Mouse (Mus musculus): ENCODE results near the gene Gnai3. TPM values are rescaled to one million over a fixed set of nuclear protein-coding genes. Genes with fewer than 3 reads are reported as not detected.

The Gnai3 gene
- total and polyA plus RNA-seq, 3 experiments = 54.1 to 145 (median 78.7) TPM

DNA sequence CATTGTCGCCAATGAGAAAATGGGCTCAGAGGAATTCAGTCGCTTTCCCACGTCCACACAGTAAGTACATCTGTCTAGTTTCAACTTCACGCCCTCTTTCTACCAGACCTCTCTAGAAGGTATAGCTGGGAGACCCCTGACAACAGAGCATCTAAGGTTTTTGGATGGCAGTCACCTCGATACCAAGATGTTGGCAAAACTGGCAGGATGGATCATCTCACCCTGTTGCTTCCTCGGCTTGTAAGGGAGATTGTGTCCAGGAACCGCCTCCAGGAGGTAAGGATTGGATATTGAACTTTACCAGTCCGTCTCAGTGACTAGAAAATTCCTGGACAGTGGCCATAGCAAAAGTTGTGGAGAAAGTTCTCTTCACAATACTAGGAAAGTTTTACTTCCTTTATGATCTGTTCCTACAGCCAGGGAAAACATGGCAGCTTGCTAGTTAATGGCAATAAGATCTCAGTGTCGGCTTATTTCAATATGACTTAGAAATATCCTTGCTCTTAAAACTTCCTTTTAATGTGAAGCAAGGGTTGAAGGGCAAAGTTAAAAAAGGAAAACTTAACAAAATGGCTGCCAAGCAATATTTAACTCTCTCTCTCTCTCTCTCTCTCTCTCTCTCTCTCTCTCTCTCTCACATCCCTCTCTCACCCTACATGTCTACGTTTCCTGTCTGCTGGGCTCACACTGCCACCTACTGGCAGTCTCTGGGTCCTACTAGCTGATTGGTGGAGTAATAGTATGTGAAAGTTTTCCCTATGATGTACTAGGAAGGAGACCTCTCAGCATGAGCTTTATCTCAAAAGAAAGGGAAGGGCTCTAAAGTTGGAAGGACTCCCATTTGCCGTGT lies 1.7 kb upstream of the Gnai3 start:
- peaks cover 0 to 25% of the 10 kb centered on the region in 2 experiments; a peak in 2 of 4 replicates for H3K4me1 ChIP-seq (ENCODE audit: control insufficient read depth in 1 of 2, insufficient read depth in 2 of 2)

DNA sequence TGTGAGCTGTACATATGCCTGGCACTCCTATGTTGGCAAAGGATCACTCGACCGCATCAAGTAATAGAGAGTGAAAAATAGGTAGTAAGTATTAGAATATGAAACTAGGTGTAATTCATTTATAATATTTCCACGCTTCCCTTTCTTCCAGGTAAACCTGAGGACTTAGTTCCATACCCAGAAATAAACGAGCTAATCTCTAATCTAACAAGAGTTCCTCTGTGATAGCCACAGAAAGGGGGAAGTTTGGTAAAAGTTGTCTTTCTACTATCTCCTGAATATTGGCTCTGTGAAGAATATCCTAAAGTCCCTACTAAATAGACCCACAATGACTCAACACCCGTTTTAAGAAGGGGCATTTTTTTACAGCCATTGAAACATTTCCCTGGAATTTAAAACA lies 725 bp upstream of the Gnai3 start:
- peaks cover 0 to 25% of the 10 kb centered on the region in 2 experiments; a peak in 2 of 4 replicates for H3K4me1 ChIP-seq (ENCODE audit: control insufficient read depth in 1 of 2, insufficient read depth in 2 of 2)
- peaks cover 32% of the 10 kb centered on the region for H3K79me2 ChIP-seq (replicated peaks; ENCODE audit: control insufficient read depth, extremely low read depth, insufficient read depth, poor library complexity, severe bottlenecking)
- peaks cover 0 to 37% of the 10 kb centered on the region in 2 experiments for H3K36me3 ChIP-seq (replicated peaks in 1 of 2; ENCODE audit: control insufficient read depth in 1 of 2, insufficient read depth in 1 of 2, low read length in 1 of 2)
- dilution Hi-C loops (cut with MboI; ENCODE audit: extremely low pct_ligation_motif_present, extremely low pct_unique_long_range_greater_than_20kb, low sequenced_read_pairs) (no loop called here), in situ Hi-C loops (cut with MboI; ENCODE audit: low pct_ligation_motif_present, low pct_unique_long_range_greater_than_20kb, low sequenced_read_pairs) (loop anchor here (5.0 to 10.0 kb wide), 2 partner anchors 64 to 212 kb away; partner anchors contain the start of gene Gstm7)
- H3K27ac ChIP-seq (ENCODE audit: insufficient read depth, low read depth) = no peak overlapping the region
- peak overlapping the region; percentile 90 for H3K9ac ChIP-seq (ENCODE audit: insufficient read depth, low read depth)
- peak overlapping the region; percentile 76 to 98 (median 94) for H3K4me3 ChIP-seq (replicated peaks in 1 of 3; ENCODE audit: low read depth in 2 of 3, low read length in 2 of 3, poor library complexity in 1 of 3)
- peak overlapping the region; percentile 96 for H3K4me2 ChIP-seq (ENCODE audit: insufficient read depth, low read depth, poor library complexity, severe bottlenecking)
- no peak for DNase-seq (ENCODE audit: extremely low read depth)
- H3K9me3 ChIP-seq (replicated peaks; ENCODE audit: low read length) = no peaks in the 10 kb centered on the region
- H3K27me3 ChIP-seq (replicated peaks) = no peaks in the 10 kb centered on the region
- TF ChIP-seq RCOR1 (conservative IDR thresholded peaks at IDR 0.05; ENCODE audit: low read depth, low read length) (no peak), MYC (IDR thresholded peaks at IDR 0.05; ENCODE audit: low read depth, low read length) (no peak), MXI1 (IDR thresholded peaks at IDR 0.05; ENCODE audit: low read depth, low read length) (no peak), E2F4 (IDR thresholded peaks at IDR 0.05; ENCODE audit: insufficient replicate concordance, low read depth, low read length) (no peak), POLR2A (IDR thresholded peaks at IDR 0.05; ENCODE audit: low read depth, low read length) (no peak), ZMIZ1 (IDR thresholded peaks at IDR 0.05; ENCODE audit: low read depth, low read length) (no peak), SMC3 (IDR thresholded peaks at IDR 0.05; ENCODE audit: low read depth, low read length) (no peak), JUN (IDR thresholded peaks at IDR 0.05; ENCODE audit: insufficient read depth, low read depth, low read length) (no peak), KAT2A (IDR thresholded peaks at IDR 0.05; ENCODE audit: insufficient replicate concordance, low read length) (no peak), EP300 (IDR thresholded peaks at IDR 0.05; ENCODE audit: low read length) (no peak), ZC3H11A (IDR thresholded peaks at IDR 0.05; ENCODE audit: low read depth, low read length) (no peak), ZKSCAN1 (IDR thresholded peaks at IDR 0.05; ENCODE audit: borderline replicate concordance, low read depth, low read length) (no peak), USF2 (conservative IDR thresholded peaks at IDR 0.05; ENCODE audit: low read depth, low read length) (no peak), POLR2AphosphoS2 (IDR thresholded peaks at IDR 0.05; ENCODE audit: low read depth, low read length) (no peak), IRF4 (IDR thresholded peaks at IDR 0.05; ENCODE audit: low read depth, low read length) (no peak), RAD21 (IDR thresholded peaks at IDR 0.05; ENCODE audit: low read depth, low read length) (no peak), PAX5 (IDR thresholded peaks at IDR 0.05; ENCODE audit: low read length) (no peak)

More for the DNA sequence above, 1.7 kb upstream of the Gnai3 start:
- no peaks in the 10 kb centered on the region for H3K9me3 ChIP-seq (replicated peaks; ENCODE audit: low read length)
- H3K4me2 ChIP-seq (ENCODE audit: insufficient read depth, low read depth, poor library complexity, severe bottlenecking) = peak overlapping the region; percentile 96
- dilution Hi-C loops (cut with MboI; ENCODE audit: extremely low pct_ligation_motif_present, extremely low pct_unique_long_range_greater_than_20kb, low sequenced_read_pairs) = no loop called here
- H3K4me3 ChIP-seq (replicated peaks in 1 of 3; ENCODE audit: low read depth in 2 of 3, low read length in 2 of 3, poor library complexity in 1 of 3) = peak overlapping the region; percentile 25 to 39 (median 26)
- no peaks in the 10 kb centered on the region for H3K27me3 ChIP-seq (replicated peaks)
- peak overlapping the region; percentile 90 for H3K9ac ChIP-seq (ENCODE audit: insufficient read depth, low read depth)
- peak overlapping the region; percentile 18; the same call in 1 of the 2 replicates for H3K27ac ChIP-seq (ENCODE audit: insufficient read depth, low read depth)
- peaks cover 26% of the 10 kb centered on the region for H3K79me2 ChIP-seq (replicated peaks; ENCODE audit: control insufficient read depth, extremely low read depth, insufficient read depth, poor library complexity, severe bottlenecking)
- peak; percentile 90 for DNase-seq (ENCODE audit: extremely low read depth)
- TF ChIP-seq ZC3H11A (IDR thresholded peaks at IDR 0.05; ENCODE audit: low read depth, low read length) (peak; percentile 68), ZNF384 (IDR thresholded peaks at IDR 0.05; ENCODE audit: low read depth, low read length) (peak; percentile 13; the same call in 1 of the 2 replicates), UBTF (IDR thresholded peaks at IDR 0.05; ENCODE audit: low read depth, low read length) (no peak), POLR2A (IDR thresholded peaks at IDR 0.05; ENCODE audit: low read depth, low read length) (peak; percentile 34; the same call in 1 of the 2 replicates), JUND (conservative IDR thresholded peaks at IDR 0.05; ENCODE audit: low read depth, low read length) (peak; percentile 99), KAT2A (IDR thresholded peaks at IDR 0.05; ENCODE audit: insufficient replicate concordance, low read length) (no peak), CHD1 (IDR thresholded peaks at IDR 0.05; ENCODE audit: low read depth, low read length) (peak; percentile 30; the same call in 1 of the 2 replicates), SIN3A (IDR thresholded peaks at IDR 0.05; ENCODE audit: low read length) (peak; percentile 89), IRF4 (IDR thresholded peaks at IDR 0.05; ENCODE audit: low read depth, low read length) (peak; percentile 77), EP300 (IDR thresholded peaks at IDR 0.05; ENCODE audit: low read length) (peak; percentile 56), MYC (IDR thresholded peaks at IDR 0.05; ENCODE audit: low read depth, low read length) (no peak), ETS1 (conservative IDR thresholded peaks at IDR 0.05; ENCODE audit: low read depth, low read length) (no peak; the same call in 1 of the 2 replicates), MXI1 (IDR thresholded peaks at IDR 0.05; ENCODE audit: low read depth, low read length) (peak; percentile 69), CTCF (conservative IDR thresholded peaks at IDR 0.05 in 1 of 2, IDR thresholded peaks at IDR 0.05 in 1 of 2; ENCODE audit: low read depth in 2 of 2, low read length in 2 of 2) (peak; percentile 70 to 98; a peak in 3 of 4 replicates), RAD21 (IDR thresholded peaks at IDR 0.05; ENCODE audit: low read depth, low read length) (peak; percentile 94), NELFE (IDR thresholded peaks at IDR 0.05; ENCODE audit: low read depth, low read length) (peak; percentile 66; the same call in 1 of the 2 replicates), PAX5 (IDR thresholded peaks at IDR 0.05; ENCODE audit: low read length) (no peak), TCF12 (IDR thresholded peaks at IDR 0.05; ENCODE audit: low read depth, low read length) (peak; percentile 47; the same call in 1 of the 2 replicates), HCFC1 (IDR thresholded peaks at IDR 0.05; ENCODE audit: low read depth, low read length) (peak; percentile 68), TBP (conservative IDR thresholded peaks at IDR 0.05; ENCODE audit: low read depth, low read length) (peak; percentile 58; the same call in 1 of the 2 replicates), CHD2 (IDR thresholded peaks at IDR 0.05; ENCODE audit: low read length) (no peak), GABPA (IDR thresholded peaks at IDR 0.05; ENCODE audit: insufficient replicate concordance, low read depth, low read length) (no peak), NRF1 (IDR thresholded peaks at IDR 0.05; ENCODE audit: low read depth, low read length) (peak; percentile 51; the same call in 1 of the 2 replicates), MEF2A (IDR thresholded peaks at IDR 0.05; ENCODE audit: borderline replicate concordance, low read depth, low read length) (peak; percentile 63; the same call in 1 of the 2 replicates), E2F4 (IDR thresholded peaks at IDR 0.05; ENCODE audit: insufficient replicate concordance, low read depth, low read length) (no peak), RCOR1 (conservative IDR thresholded peaks at IDR 0.05; ENCODE audit: low read depth, low read length) (no peak), ELF1 (IDR thresholded peaks at IDR 0.05; ENCODE audit: low read depth, low read length) (peak; percentile 49; the same call in 1 of the 2 replicates), SMC3 (IDR thresholded peaks at IDR 0.05; ENCODE audit: low read depth, low read length) (peak; percentile 91), MAZ (IDR thresholded peaks at IDR 0.05; ENCODE audit: low read depth, low read length) (0 out of 2 replicates have a peak, but pooled peaks have one; percentile 52), POLR2AphosphoS2 (IDR thresholded peaks at IDR 0.05; ENCODE audit: low read depth, low read length) (no peak), MAX (IDR thresholded peaks at IDR 0.05; ENCODE audit: low read length) (no peak), USF1 (IDR thresholded peaks at IDR 0.05; ENCODE audit: low read depth, low read length) (no peak)
- in situ Hi-C loops (cut with MboI; ENCODE audit: low pct_ligation_motif_present, low pct_unique_long_range_greater_than_20kb, low sequenced_read_pairs) = loop anchor here (5.0 to 10.0 kb wide), 2 partner anchors 65 to 213 kb away; partner anchors contain the start of gene Gstm7
- peaks cover 0 to 32% of the 10 kb centered on the region in 2 experiments for H3K36me3 ChIP-seq (replicated peaks in 1 of 2; ENCODE audit: control insufficient read depth in 1 of 2, insufficient read depth in 1 of 2, low read length in 1 of 2)
